Mouse (Mus musculus) intestine, postnatal 0 days (tissue): ENCODE data around the gene Tspyl2. TPM values are rescaled to one million over a fixed set of nuclear protein-coding genes. Genes with fewer than 3 reads are reported as not detected.
A peak's percentile ranks its signal among the peaks of the same experiment; 100 is the strongest.

Experiments
- ATAC-seq: fragments of 200-750 bp; cut with Nextera tagmentation; 2 replicates; pipeline ENCODE4 v1.8.0; 2017; ENCODE audit warnings: mild to moderate bottlenecking, moderate TSS enrichment, moderate library complexity
- H3K27ac ChIP-seq: fragments of 300-500 bp; sonication (generic); 2 replicates; pipeline ENCODE4 v1.5.1; 2014; ENCODE audit warnings: mild to moderate bottlenecking, low read depth, low read length, moderate library complexity
- H3K27me3 ChIP-seq: fragments of 300-500 bp; sonication (generic); replicated peaks from 2 replicates; pipeline ENCODE4 v1.6.1; 2014; ENCODE audit warnings: low read length, mixed read lengths; ENCODE audit not compliant: control insufficient read depth, insufficient read depth
- H3K36me3 ChIP-seq: fragments of 300-500 bp; sonication (generic); 2 replicates; pipeline ENCODE4 v1.6.1; 2014; ENCODE audit warnings: mild to moderate bottlenecking, moderate library complexity; ENCODE audit not compliant: control insufficient read depth, insufficient read depth
- H3K4me1 ChIP-seq: fragments of 300-500 bp; sonication (generic); replicated peaks from 2 replicates; pipeline ENCODE4 v1.6.1; 2014; ENCODE audit warnings: antibody characterized with exemption, low read length, mixed read lengths; ENCODE audit not compliant: control insufficient read depth, insufficient read depth
- H3K4me2 ChIP-seq: fragments of 300-500 bp; sonication (generic); replicated peaks from 2 replicates; pipeline ENCODE4 v1.6.1; 2014; ENCODE audit warnings: low read depth, mild to moderate bottlenecking, moderate library complexity
- H3K4me3 ChIP-seq: fragments of 300-500 bp; sonication (generic); 2 replicates; pipeline ENCODE4 v1.5.1; 2014; ENCODE audit warnings: low read depth, low read length
- H3K9ac ChIP-seq: fragments of 300-500 bp; sonication (generic); 2 replicates; pipeline ENCODE4 v1.6.1; 2014; ENCODE audit warnings: mild to moderate bottlenecking, low read depth, low read length
- H3K9me3 ChIP-seq: fragments of 300-500 bp; sonication (generic); 2 replicates; pipeline ENCODE4 v1.6.1; 2016; ENCODE audit warnings: mixed run types; ENCODE audit not compliant: control insufficient read depth
- CTCF ChIP-seq: sonication (generic); IDR thresholded peaks from 2 replicates; pipeline ENCODE4 v1.5.1; 2016; ENCODE audit warnings: low read depth, mild to moderate bottlenecking, control low read depth, antibody characterized with exemption, moderate library complexity
- WGBS: fragments of 180-500 bp; shearing (Covaris S2); extraction: QIAGEN DNeasy Blood & Tissue Kit; methylation state at CpG from one replicate; pipeline ENCODE4 v1.1.7; 2014; 5-methylcytosine and 5-hydroxymethylcytosine counted together
- polyA plus RNA-seq: library from polyadenylated mRNA; unstranded; fragments of >200 nt; fragmentation: Nextera tagmentation; extraction: Ambion mirVana; gene quantifications from 2 replicates; pipeline ENCODE4 v1.2.1, GENCODE M21; 2015

Gene Tspyl2
- polyA plus RNA-seq, result 6.5 and 6.6 TPM in 2 replicates

DNA sequence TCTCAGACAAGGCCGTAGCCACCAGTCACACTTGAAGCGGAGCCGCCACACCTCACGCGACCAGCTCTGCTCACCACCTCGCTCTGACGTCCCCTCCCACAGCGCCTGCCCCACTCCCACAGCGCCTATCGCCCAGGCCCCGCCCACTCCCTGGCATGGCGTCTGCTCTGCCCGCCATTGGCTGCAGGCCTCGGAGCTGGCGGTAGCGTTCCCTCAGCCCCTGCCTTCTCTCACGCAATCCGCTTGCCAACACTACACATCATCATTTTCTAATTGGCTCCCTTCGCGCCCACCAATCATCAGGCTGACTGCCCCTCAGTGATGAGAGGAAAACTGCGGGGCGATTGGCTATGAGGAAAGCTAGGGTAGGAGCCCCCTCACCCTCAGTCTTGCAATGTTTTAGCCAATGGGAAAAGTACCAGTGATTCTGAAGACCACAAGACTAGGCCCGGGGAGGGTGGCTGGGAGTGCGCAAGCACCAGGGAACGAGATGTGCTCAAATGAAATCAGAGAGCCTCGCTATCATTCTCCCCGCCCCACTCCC, at the start of gene Tspyl2:
TSS of gene Tspyl2 (minus strand) at position 68 of the 544 bp plus-strand sequence.
- 17% methylated on average over 23 of the region's 27 CpGs for WGBS
- H3K9me3 ChIP-seq, result no peaks in the 10 kb centered on the region
- H3K4me1 ChIP-seq, result no peaks in the 10 kb centered on the region
- no peak for TF ChIP-seq CTCF
- ATAC-seq, result peak; percentile 98
- H3K4me3 ChIP-seq, result peak within 1 kb of the TSS; percentile 57
- no peaks in the 10 kb centered on the region; the same call in 1 of the 2 replicates for H3K27me3 ChIP-seq
- peak within 1 kb of the TSS; percentile 50 for H3K9ac ChIP-seq
- H3K36me3 ChIP-seq, result 0 out of 2 replicates have a peak, but pooled peaks cover 4% of the 10 kb centered on the region
- H3K4me2 ChIP-seq, result peak within 1 kb of the TSS; percentile 77
- peak within 1 kb of the TSS; percentile 66 for H3K27ac ChIP-seq

DNA sequence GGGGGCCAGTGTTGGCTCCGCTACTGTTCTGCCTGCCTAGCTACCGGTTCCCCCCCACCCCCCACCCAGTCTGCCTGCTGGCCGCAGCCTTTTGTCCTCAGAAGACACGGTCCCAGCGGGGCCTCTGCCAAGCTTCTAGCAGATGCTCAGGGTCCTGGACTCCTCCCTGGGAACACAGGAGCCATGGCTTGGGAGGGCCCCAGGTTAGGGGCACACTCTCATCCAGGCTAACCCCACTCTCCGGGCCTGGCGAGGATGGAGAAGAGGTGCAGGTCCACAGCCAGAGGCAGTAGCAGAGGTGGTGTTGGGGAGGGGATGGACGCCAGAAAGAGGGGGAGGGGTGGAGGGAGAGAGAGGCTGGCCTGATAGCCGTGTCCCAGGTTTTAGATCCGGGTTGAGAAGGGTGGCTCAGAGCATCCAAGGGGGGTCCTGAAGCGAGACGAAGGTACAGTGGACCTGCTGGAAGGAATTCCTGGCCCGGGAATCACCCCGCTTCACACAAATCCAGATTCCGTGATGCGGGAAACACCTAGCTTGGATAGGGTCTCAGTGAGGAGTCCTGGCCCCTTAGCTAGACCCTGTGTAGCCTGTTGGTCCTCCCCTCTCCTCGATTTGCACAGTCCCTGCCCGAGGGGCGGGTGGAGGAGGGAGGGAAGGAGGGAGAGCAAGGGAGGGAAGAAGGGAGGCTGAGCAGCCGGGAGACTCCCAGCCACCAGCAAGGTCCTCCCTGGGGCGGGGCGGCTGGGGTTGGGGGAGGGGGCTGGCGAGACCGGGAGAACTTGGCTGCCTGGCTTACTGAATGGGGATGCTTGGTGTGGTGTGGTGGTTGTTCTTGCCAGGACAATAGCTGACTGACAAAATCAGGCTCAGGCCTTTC, 26.4 kb upstream of the Tspyl2 start, which contains the start of gene Gpr173:
TSS of gene Gpr173 (minus strand) at position 308 of the 877 bp plus-strand sequence.
- no peak for TF ChIP-seq CTCF
- no peaks in the 10 kb centered on the region; the same call in 1 of the 2 replicates for H3K27me3 ChIP-seq
- WGBS, result 22% methylated on average over 21 of the region's 24 CpGs
- peak; percentile 47; the same call in 1 of the 2 replicates for ATAC-seq
- no peaks in the 10 kb centered on the region for H3K36me3 ChIP-seq
- peak within 1 kb of the TSS; percentile 36 for H3K4me3 ChIP-seq
- peak within 1 kb of the TSS; percentile 47 for H3K4me2 ChIP-seq
- no peak within 1 kb of the TSS for H3K27ac ChIP-seq
- H3K4me1 ChIP-seq, result no peaks in the 10 kb centered on the region
- no peaks in the 10 kb centered on the region for H3K9me3 ChIP-seq
- H3K9ac ChIP-seq, result 0 out of 2 replicates have a peak within 1 kb of the TSS, but pooled peaks have one; percentile 3

DNA sequence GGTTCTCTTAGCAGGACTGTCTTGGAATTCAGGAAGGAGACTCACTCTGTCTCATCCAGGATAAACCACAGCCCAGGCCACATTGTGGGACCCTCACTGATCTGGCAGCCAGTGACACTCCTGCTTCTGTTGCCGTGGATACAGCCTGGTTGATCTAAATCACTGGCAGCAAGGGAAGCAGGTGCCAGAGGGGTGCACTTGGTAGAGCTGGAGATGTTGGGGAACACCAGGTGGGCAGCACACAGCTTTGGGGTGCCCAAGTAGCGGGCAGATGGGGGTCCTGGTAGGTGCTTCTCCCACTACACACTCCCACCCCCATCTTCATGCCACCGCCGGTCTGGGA, 25.8 kb upstream of the Tspyl2 start:
- Histone ChIP-seq H3K9me3 (no peaks in the 10 kb centered on the region), H3K4me2 (peak overlapping the region; percentile 47), H3K4me3 (peak overlapping the region; percentile 36)

DNA sequence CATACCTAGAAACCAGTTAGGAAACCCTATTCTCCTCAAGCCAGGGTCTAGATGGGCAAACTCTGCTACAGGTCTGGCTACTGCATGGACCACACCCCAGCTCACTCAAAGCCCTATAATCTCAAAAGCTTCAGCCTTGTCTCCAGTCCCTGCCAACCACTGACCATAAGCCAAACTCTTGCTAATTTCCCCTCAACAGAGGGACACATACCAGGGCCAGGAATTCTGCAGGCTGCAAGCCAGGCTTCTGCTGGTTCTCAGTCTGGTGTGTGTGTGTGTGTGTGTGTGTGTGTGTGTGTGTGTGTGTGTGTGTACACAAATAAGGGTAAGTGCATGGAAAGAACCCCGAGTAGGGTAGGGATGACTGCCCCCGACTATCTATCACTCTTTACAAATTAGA, 24.2 kb upstream of the Tspyl2 start:
- no peaks in the 10 kb centered on the region; the same call in 1 of the 2 replicates for H3K27me3 ChIP-seq
- H3K4me3 ChIP-seq, result no peak overlapping the region
- H3K9ac ChIP-seq, result no peak overlapping the region
- WGBS, result 47% methylated on average over 2 of the region's 2 CpGs
- no peak for TF ChIP-seq CTCF
- no peak overlapping the region for H3K4me2 ChIP-seq
- H3K27ac ChIP-seq, result no peak overlapping the region
- H3K4me1 ChIP-seq, result no peaks in the 10 kb centered on the region
- ATAC-seq, result no peak
- H3K9me3 ChIP-seq, result no peaks in the 10 kb centered on the region
- no peaks in the 10 kb centered on the region for H3K36me3 ChIP-seq

More for the DNA sequence above, 25.8 kb upstream of the Tspyl2 start:
- Histone ChIP-seq H3K9ac (no peak overlapping the region), H3K27me3 (no peaks in the 10 kb centered on the region; the same call in 1 of the 2 replicates), H3K36me3 (no peaks in the 10 kb centered on the region), H3K4me1 (no peaks in the 10 kb centered on the region), H3K27ac (no peak overlapping the region)
- WGBS, result 18% methylated on average over 4 of the region's 4 CpGs
- TF ChIP-seq CTCF, result no peak
- peak; percentile 33; the same call in 1 of the 2 replicates for ATAC-seq

GRCm38 (mm10) chrX:152352553-152353153, 10.4 kb upstream of the Tspyl2 start:
- no peak overlapping the region for H3K4me3 ChIP-seq
- TF ChIP-seq CTCF, result peak; percentile 73
- WGBS, result 22% methylated on average over 5 of the region's 5 CpGs
- peak; percentile 33; the same call in 1 of the 2 replicates for ATAC-seq
- no peak overlapping the region for H3K27ac ChIP-seq
- no peak overlapping the region for H3K9ac ChIP-seq
- no peaks in the 10 kb centered on the region for H3K9me3 ChIP-seq
- H3K4me1 ChIP-seq, result no peaks in the 10 kb centered on the region
- no peaks in the 10 kb centered on the region for H3K27me3 ChIP-seq
- no peak overlapping the region for H3K4me2 ChIP-seq
- no peaks in the 10 kb centered on the region for H3K36me3 ChIP-seq

DNA sequence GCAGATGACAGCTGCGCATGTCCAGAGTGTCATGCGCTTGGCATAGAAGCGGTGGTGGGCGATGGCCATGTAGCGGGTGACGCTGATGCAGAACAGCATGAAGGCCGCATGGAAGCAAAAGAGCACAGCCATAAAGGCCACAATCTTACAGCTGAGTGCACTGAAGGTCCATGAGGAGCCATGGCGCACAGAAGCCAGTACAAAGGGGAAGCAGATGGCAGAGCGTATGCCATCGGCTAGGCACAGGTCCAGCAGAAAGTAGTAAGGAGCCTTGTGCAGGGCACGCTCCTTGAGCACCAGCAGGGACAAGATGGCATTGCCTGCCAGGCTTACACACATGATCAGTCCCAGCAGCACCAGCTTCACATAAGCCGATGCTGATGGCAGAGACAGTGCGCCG, 4.8 kb upstream of the Tspyl2 start:
- no peak overlapping the region for H3K4me3 ChIP-seq
- no peak overlapping the region for H3K9ac ChIP-seq
- no peak overlapping the region for H3K4me2 ChIP-seq
- H3K4me1 ChIP-seq, result no peaks in the 10 kb centered on the region
- no peak for TF ChIP-seq CTCF
- no peaks in the 10 kb centered on the region; the same call in 1 of the 2 replicates for H3K27me3 ChIP-seq
- no peak for ATAC-seq
- H3K27ac ChIP-seq, result no peak overlapping the region
- no peaks in the 10 kb centered on the region for H3K36me3 ChIP-seq
- WGBS, result 96% methylated on average over 14 of the region's 14 CpGs
- H3K9me3 ChIP-seq, result no peaks in the 10 kb centered on the region
